Mouse (Mus musculus) kidney, postnatal 4 days (tissue): ENCODE results near the gene Chd6.
A peak's percentile ranks its signal among the peaks of the same experiment; 100 is the strongest.

Experiments used
- DNase-seq, 2 experiments: peaks; one replicate each; pipeline ENCODE4 v3.0.0; 2021; ENCODE audit warnings: mixed read lengths in 2 of 2

Gene Chd6

GRCm38 (mm10) chr2:160921285-160921684 lies 187.6 kb downstream of the Chd6 start:
- DNase-seq, result no peak

- no peak for DNase-seq
These were observed 190.0 kb downstream of the Chd6 start for GRCm38 (mm10) chr2:160918930-160919215.

GRCm38 (mm10) chr2:160918154-160918929 lies 190.5 kb downstream of the Chd6 start:
- DNase-seq, result no peak

GRCm38 (mm10) chr2:160917313-160917712 lies 191.6 kb downstream of the Chd6 start:
- no peak for DNase-seq

- DNase-seq, result no peak
These were observed 192.2 kb downstream of the Chd6 start for GRCm38 (mm10) chr2:160916714-160917113.

- no peak for DNase-seq
These were observed 192.9 kb downstream of the Chd6 start for GRCm38 (mm10) chr2:160915821-160916610.

GRCm38 (mm10) chr2:160914656-160915055 lies 194.2 kb downstream of the Chd6 start:
- no peak for DNase-seq

- peak; percentile 52 to 56 for DNase-seq
These were observed 196.6 kb downstream of the Chd6 start, which contains the start of gene Emilin3 for GRCm38 (mm10) chr2:160912231-160912671. Emilin3 (minus strand) TSS chr2:160912328.

GRCm38 (mm10) chr2:160911558-160912201 lies 197.2 kb downstream of the Chd6 start:
- peak; percentile 23 to 38 for DNase-seq

- no peak for DNase-seq
These were observed 198.2 kb downstream of the Chd6 start for GRCm38 (mm10) chr2:160910633-160911032.

- DNase-seq, result no peak
These were observed 200.3 kb downstream of the Chd6 start for GRCm38 (mm10) chr2:160908607-160909006.

GRCm38 (mm10) chr2:160906101-160906500 lies 202.8 kb downstream of the Chd6 start:
- no peak for DNase-seq

GRCm38 (mm10) chr2:160905301-160905700 lies 203.6 kb downstream of the Chd6 start:
- DNase-seq, result no peak

- DNase-seq, result no peak
These were observed 207.0 kb downstream of the Chd6 start for GRCm38 (mm10) chr2:160901656-160902412.
